Mouse (Mus musculus): ENCODE data around the gene Polr1e.

GRCm38 (mm10) chr4:44970056-44970455 lies 48.3 kb upstream of the Polr1e start:
- TF ChIP-seq POLR2A (IDR thresholded peaks at IDR 0.05; ENCODE audit: borderline replicate concordance, insufficient read depth, low read length) (no peak), CTCF (IDR thresholded peaks at IDR 0.05; ENCODE audit: borderline replicate concordance, insufficient read depth, low read depth, low read length) (no peak)

Data from cerebellum, adult 2 months (tissue).